Mouse (Mus musculus): ENCODE measurements around the gene Ugt1a2.

DNA sequence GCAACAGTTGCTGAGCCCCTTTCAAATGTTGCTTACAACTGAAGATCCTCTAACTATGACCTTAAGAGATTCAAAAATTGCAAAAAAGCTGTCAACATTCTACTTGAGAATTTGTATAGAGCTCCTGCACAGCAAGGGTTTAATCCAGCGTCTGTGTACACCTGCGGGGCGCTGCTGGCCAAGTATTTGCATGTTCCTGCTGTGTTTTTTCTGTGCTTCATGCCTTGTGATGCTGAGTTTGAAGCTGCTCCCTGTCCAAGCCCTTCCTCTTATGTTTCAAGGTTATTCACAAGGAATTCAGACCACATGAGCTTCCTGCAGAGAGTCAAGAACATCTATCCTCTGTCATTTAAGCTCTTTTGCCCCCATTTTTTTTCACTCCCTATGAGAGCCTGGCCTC, 8.3 kb upstream of the Ugt1a2 start:
- TF ChIP-seq CTCF (IDR thresholded peaks at IDR 0.05; ENCODE audit: insufficient read depth, low read length) (no peak), POLR2A (IDR thresholded peaks at IDR 0.05; ENCODE audit: borderline replicate concordance, extremely low read depth, low read depth, low read length) (no peak)

Measured in lung, adult 2 months (tissue).